Mouse (Mus musculus): ENCODE measurements around the gene Dock8.

DNA sequence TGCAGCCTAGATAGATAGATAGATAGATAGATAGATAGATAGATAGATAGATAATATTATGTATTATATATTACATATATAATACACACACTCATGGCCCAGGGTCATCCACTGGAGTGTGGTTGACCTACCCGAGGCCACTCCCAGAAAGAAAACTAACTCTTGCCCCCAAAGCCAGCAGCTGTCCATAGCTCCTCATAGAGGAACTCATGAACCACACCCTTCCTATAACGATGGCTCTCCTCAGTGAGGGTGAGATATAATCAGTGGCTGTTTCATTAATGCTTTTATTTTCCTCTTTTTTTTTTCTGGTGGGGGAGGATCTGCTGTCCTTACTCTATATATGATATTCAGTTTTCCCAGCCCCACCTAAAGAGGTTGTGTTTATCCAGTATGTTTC lies 134.6 kb downstream of the Dock8 start:
- TF ChIP-seq GATA1 (IDR thresholded peaks at IDR 0.05; ENCODE audit: borderline replicate concordance, low read length): no peak
- no peak for TF ChIP-seq FLI1 (IDR thresholded peaks at IDR 0.05; ENCODE audit: low read length)

All from megakaryocyte, embryonic 14.5 days (primary cell).